Mouse (Mus musculus) leukemia stem cell, adult 10-12 weeks (primary cell): ENCODE measurements around the gene Usp36. TPM values are rescaled to one million over a fixed set of nuclear protein-coding genes. Genes with fewer than 3 reads are reported as not detected.

Experiments used
- polyA plus RNA-seq: library from polyadenylated mRNA; stranded (reverse); fragments of >175 nt; gene quantifications from 2 replicates; pipeline ENCODE4 v1.2.3, GENCODE M21; 2012; ENCODE audit warnings: low replicate concordance

Usp36 gene
- 47.2 and 50.6 TPM in 2 replicates for polyA plus RNA-seq

GRCm38 (mm10) chr11:118289999-118290889 lies at the start of gene Usp36:
Gene Usp36, minus strand, starts transcription at chr11:118290244.

DNA sequence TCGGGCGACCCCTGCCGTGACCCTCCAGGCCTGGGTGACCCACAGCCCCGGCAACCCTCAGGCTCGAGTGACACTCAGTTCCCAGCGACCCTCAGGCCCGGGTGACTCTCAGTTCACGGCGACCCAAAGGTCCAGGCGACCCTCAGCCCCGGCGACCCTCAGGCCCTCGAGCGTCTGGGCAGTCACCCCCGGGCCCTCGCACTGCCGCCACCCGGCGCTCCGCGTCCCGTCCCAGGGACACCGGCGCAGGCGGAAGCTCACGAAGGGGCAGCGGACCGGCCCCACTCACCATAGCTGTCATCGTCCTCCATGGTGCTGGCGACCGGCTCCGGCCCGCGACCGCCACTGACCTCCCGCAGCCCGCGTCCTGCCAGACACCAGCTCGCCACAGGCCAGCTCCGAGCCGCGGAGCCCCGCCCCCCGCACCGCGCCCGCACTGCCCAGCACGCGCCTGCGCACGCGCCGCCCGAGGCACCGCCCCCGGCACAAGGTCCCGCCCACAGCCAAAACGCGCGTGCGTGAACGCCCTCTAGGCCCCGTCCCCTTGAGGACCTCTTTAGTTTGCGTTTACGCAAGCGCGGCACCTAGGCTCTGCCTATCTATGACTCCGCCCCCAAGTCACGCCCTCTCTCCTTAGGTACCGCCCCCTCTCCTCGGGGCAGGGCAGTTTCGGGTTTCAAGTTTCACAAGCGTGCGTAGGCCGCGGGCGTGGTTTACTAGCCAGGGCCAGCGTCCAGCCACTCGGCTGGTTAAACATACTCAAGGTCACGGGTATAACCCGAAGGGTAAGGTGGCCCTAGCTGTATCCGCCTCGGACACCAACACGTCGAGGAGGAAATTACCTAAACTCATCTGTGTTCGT lies 41.7 kb downstream of the Usp36 start, which contains the start of gene Cyth1:
TSS of gene Cyth1 (minus strand) at position 443 of the 862 bp plus-strand sequence.

Other genes starting within 250 kb of the Usp36 start
- not detected in 2 replicates for gene Dnah17, start 159.6 kb downstream of the Usp36 start, polyA plus RNA-seq
- 11.4 and 13.0 TPM in 2 replicates for gene Cyth1, start 41.7 kb downstream of the Usp36 start, polyA plus RNA-seq
- gene Cep295nl, start 52.3 kb upstream of the Usp36 start, polyA plus RNA-seq = 0.10 TPM in 1 of 2 replicates, not detected in the other
- 7.9 and 16.4 TPM in 2 replicates for gene Timp2, start 65.5 kb upstream of the Usp36 start, polyA plus RNA-seq
- 49.3 and 61.6 TPM in 2 replicates for gene Lgals3bp, start 111.8 kb upstream of the Usp36 start, polyA plus RNA-seq
- 77.2 and 84.7 TPM in 2 replicates for gene Cant1, start 128.8 kb upstream of the Usp36 start, polyA plus RNA-seq
- gene C1qtnf1, start 138.0 kb upstream of the Usp36 start, polyA plus RNA-seq = 0.30 and 0.50 TPM in 2 replicates
- gene Engase, start 186.6 kb upstream of the Usp36 start, polyA plus RNA-seq = 29.3 and 49.7 TPM in 2 replicates